Mouse (Mus musculus): ENCODE data around the gene Mrpl47. TPM values are rescaled to one million over a fixed set of nuclear protein-coding genes. Genes with fewer than 3 reads are reported as not detected.

Gene Mrpl47
- total and polyA plus RNA-seq, 3 experiments = 32.5 to 56.2 (median 48.8) TPM

GRCm38 (mm10) chr3:32738549-32738948, 1.1 kb upstream of the Mrpl47 start:
- TF ChIP-seq TCF12 (IDR thresholded peaks at IDR 0.05; ENCODE audit: low read depth, low read length) (no peak), JUN (IDR thresholded peaks at IDR 0.05; ENCODE audit: insufficient read depth, low read depth, low read length) (no peak)
- dilution Hi-C loops (cut with MboI; ENCODE audit: extremely low pct_ligation_motif_present, extremely low pct_unique_long_range_greater_than_20kb, low sequenced_read_pairs) = no loop called here
- peaks cover 9 to 59% of the 10 kb centered on the region in 2 experiments for H3K36me3 ChIP-seq (replicated peaks in 1 of 2; ENCODE audit: control insufficient read depth in 1 of 2, insufficient read depth in 1 of 2, low read length in 1 of 2)
- H3K9ac ChIP-seq (ENCODE audit: insufficient read depth, low read depth) = no peak overlapping the region
- no peak for DNase-seq (ENCODE audit: extremely low read depth)
- no peak overlapping the region for H3K4me2 ChIP-seq (ENCODE audit: insufficient read depth, low read depth, poor library complexity, severe bottlenecking)
- no peak overlapping the region for H3K4me3 ChIP-seq (replicated peaks in 1 of 3; ENCODE audit: low read depth in 2 of 3, low read length in 2 of 3, poor library complexity in 1 of 3)
- peaks cover 0 to 26% of the 10 kb centered on the region in 2 experiments; a peak in 3 of 4 replicates for H3K4me1 ChIP-seq (ENCODE audit: control insufficient read depth in 1 of 2, insufficient read depth in 2 of 2)
- no peak overlapping the region for H3K27ac ChIP-seq (ENCODE audit: insufficient read depth, low read depth)
- no peaks in the 10 kb centered on the region for H3K9me3 ChIP-seq (replicated peaks; ENCODE audit: low read length)
- in situ Hi-C loops (cut with MboI; ENCODE audit: low pct_ligation_motif_present, low pct_unique_long_range_greater_than_20kb, low sequenced_read_pairs) = no loop called here
- no peaks in the 10 kb centered on the region for H3K27me3 ChIP-seq (replicated peaks)
- peaks cover 38% of the 10 kb centered on the region for H3K79me2 ChIP-seq (replicated peaks; ENCODE audit: control insufficient read depth, extremely low read depth, insufficient read depth, poor library complexity, severe bottlenecking)

DNA sequence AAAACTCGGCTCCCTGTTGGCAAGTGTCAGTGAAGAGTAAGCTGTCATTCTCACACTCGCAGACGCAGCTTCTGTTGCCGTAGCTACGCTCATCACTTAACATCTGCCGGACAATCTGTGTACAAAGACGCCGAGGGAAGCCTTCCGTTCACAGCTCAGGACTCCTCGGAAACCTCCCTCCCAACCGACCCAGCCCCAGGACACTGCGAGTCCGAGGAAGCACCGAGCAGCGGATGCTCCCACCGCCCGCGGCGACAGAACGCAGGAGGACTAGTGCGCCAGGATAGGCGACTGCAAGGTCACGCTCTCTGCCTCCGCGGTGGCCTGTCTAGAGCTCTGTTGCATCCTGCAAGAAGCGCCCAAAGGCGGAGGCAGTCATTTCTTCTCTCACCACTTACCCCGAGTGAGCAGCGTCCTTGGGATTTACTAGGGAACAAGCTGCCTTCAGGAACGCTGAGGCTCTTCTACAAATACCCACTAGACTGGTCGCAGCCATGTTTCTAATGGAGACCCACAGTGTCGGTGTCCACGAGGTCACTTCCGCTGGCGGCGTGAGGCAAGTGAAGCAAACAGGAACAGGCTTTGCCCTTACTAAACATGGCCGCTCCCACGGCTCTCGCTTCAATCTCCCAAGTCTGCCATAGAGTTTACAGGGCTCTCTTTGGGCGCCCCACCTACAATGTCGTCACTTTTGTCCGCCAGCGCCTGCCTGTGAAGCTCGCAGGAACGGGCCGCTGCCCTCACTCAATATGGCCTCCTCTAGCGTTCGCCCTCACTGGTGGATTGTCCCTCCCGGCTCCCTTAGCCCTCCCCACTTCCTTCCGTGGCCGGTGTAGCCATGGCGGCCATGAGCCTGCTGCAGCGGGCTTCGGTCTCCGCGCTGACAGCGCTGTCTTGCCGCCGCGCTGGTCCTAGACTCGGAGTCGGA, 897 bp downstream of the Mrpl47 start, which contains the start of gene Ndufb5:
Gene Ndufb5, plus strand, starts transcription at position 747 of the 928 bp plus-strand sequence.
- H3K27me3 ChIP-seq (replicated peaks) = no peaks in the 10 kb centered on the region
- H3K4me2 ChIP-seq (ENCODE audit: insufficient read depth, low read depth, poor library complexity, severe bottlenecking) = peak within 1 kb of the TSS; percentile 92
- H3K4me3 ChIP-seq (replicated peaks in 1 of 3; ENCODE audit: low read depth in 2 of 3, low read length in 2 of 3, poor library complexity in 1 of 3) = peak within 1 kb of the TSS; percentile 97 to 100 (median 97)
- H3K79me2 ChIP-seq (replicated peaks; ENCODE audit: control insufficient read depth, extremely low read depth, insufficient read depth, poor library complexity, severe bottlenecking) = peaks cover 32% of the 10 kb centered on the region
- peaks cover 19 to 59% of the 10 kb centered on the region in 2 experiments for H3K36me3 ChIP-seq (replicated peaks in 1 of 2; ENCODE audit: control insufficient read depth in 1 of 2, insufficient read depth in 1 of 2, low read length in 1 of 2)
- H3K27ac ChIP-seq (ENCODE audit: insufficient read depth, low read depth) = peak within 1 kb of the TSS; percentile 80
- dilution Hi-C loops (cut with MboI; ENCODE audit: extremely low pct_ligation_motif_present, extremely low pct_unique_long_range_greater_than_20kb, low sequenced_read_pairs) = no loop called here
- H3K4me1 ChIP-seq (ENCODE audit: control insufficient read depth in 1 of 2, insufficient read depth in 2 of 2) = peaks cover 0 to 26% of the 10 kb centered on the region in 2 experiments; a peak in 3 of 4 replicates
- in situ Hi-C loops (cut with MboI; ENCODE audit: low pct_ligation_motif_present, low pct_unique_long_range_greater_than_20kb, low sequenced_read_pairs) = no loop called here
- DNase-seq (ENCODE audit: extremely low read depth) = peak; percentile 99
- H3K9ac ChIP-seq (ENCODE audit: insufficient read depth, low read depth) = peak within 1 kb of the TSS; percentile 91
- H3K9me3 ChIP-seq (replicated peaks; ENCODE audit: low read length) = no peaks in the 10 kb centered on the region
- TF ChIP-seq GABPA (IDR thresholded peaks at IDR 0.05; ENCODE audit: insufficient replicate concordance, low read depth, low read length) (peak; percentile 25; the same call in 1 of the 2 replicates), ZKSCAN1 (IDR thresholded peaks at IDR 0.05; ENCODE audit: borderline replicate concordance, low read depth, low read length) (no peak), CHD1 (IDR thresholded peaks at IDR 0.05; ENCODE audit: low read depth, low read length) (no peak), SIN3A (IDR thresholded peaks at IDR 0.05; ENCODE audit: low read length) (peak; percentile 93; the same call in 1 of the 2 replicates), POLR2A (IDR thresholded peaks at IDR 0.05; ENCODE audit: low read depth, low read length) (peak; percentile 89), ZNF384 (IDR thresholded peaks at IDR 0.05; ENCODE audit: low read depth, low read length) (no peak), POLR2AphosphoS2 (IDR thresholded peaks at IDR 0.05; ENCODE audit: low read depth, low read length) (0 out of 2 replicates have a peak, but pooled peaks have one; percentile 32), CTCF (conservative IDR thresholded peaks at IDR 0.05 in 1 of 2, IDR thresholded peaks at IDR 0.05 in 1 of 2; ENCODE audit: low read depth in 2 of 2, low read length in 2 of 2) (no peak), MXI1 (IDR thresholded peaks at IDR 0.05; ENCODE audit: low read depth, low read length) (peak; percentile 76; the same call in 1 of the 2 replicates), JUND (conservative IDR thresholded peaks at IDR 0.05; ENCODE audit: low read depth, low read length) (no peak), USF1 (IDR thresholded peaks at IDR 0.05; ENCODE audit: low read depth, low read length) (no peak), TCF12 (IDR thresholded peaks at IDR 0.05; ENCODE audit: low read depth, low read length) (peak; percentile 67), MAFK (IDR thresholded peaks at IDR 0.05; ENCODE audit: insufficient replicate concordance, low read length) (no peak), EP300 (IDR thresholded peaks at IDR 0.05; ENCODE audit: low read length) (no peak), USF2 (conservative IDR thresholded peaks at IDR 0.05; ENCODE audit: low read depth, low read length) (no peak), ETS1 (conservative IDR thresholded peaks at IDR 0.05; ENCODE audit: low read depth, low read length) (0 out of 2 replicates have a peak, but pooled peaks have one; percentile 9), TBP (conservative IDR thresholded peaks at IDR 0.05; ENCODE audit: low read depth, low read length) (peak; percentile 60; the same call in 1 of the 2 replicates), ZC3H11A (IDR thresholded peaks at IDR 0.05; ENCODE audit: low read depth, low read length) (no peak), NELFE (IDR thresholded peaks at IDR 0.05; ENCODE audit: low read depth, low read length) (peak; percentile 77), HCFC1 (IDR thresholded peaks at IDR 0.05; ENCODE audit: low read depth, low read length) (peak; percentile 94), JUN (IDR thresholded peaks at IDR 0.05; ENCODE audit: insufficient read depth, low read depth, low read length) (no peak), MEF2A (IDR thresholded peaks at IDR 0.05; ENCODE audit: borderline replicate concordance, low read depth, low read length) (peak; percentile 36; the same call in 1 of the 2 replicates), UBTF (IDR thresholded peaks at IDR 0.05; ENCODE audit: low read depth, low read length) (no peak), SMC3 (IDR thresholded peaks at IDR 0.05; ENCODE audit: low read depth, low read length) (no peak), RCOR1 (conservative IDR thresholded peaks at IDR 0.05; ENCODE audit: low read depth, low read length) (peak; percentile 68), BHLHE40 (IDR thresholded peaks at IDR 0.05; ENCODE audit: low read depth, low read length) (0 out of 2 replicates have a peak, but pooled peaks have one; percentile 16), NRF1 (IDR thresholded peaks at IDR 0.05; ENCODE audit: low read depth, low read length) (peak; percentile 82), MYC (IDR thresholded peaks at IDR 0.05; ENCODE audit: low read depth, low read length) (peak; percentile 59), KAT2A (IDR thresholded peaks at IDR 0.05; ENCODE audit: insufficient replicate concordance, low read length) (peak; percentile 97; the same call in 1 of the 2 replicates)

Measured in CH12.LX (cell line).